Mouse (Mus musculus) T-helper 17 cell (primary cell): ENCODE measurements at regions not wholly inside any gene's neighbourhood (a gene's known extent, or its start where the extent isn't known, plus 50 kb on each side); places are given as distances from the start of the nearest gene placed in this dataset.

Experiments
- in situ Hi-C, 2 experiments: fragments of 300-600 bp; cut with MboI, MseI; formaldehyde crosslinking; loops; 1 replicate in 1 of 2; 2 replicates in 1 of 2; pipeline ENCODE4 v1.15.1; 2025; ENCODE audit warnings: high pct_unique_total_duplicates in 2 of 2

- in situ Hi-C loops: loop anchor here in 1 of 2 experiments (10.0 kb wide), 2 partner anchors 214 to 354 kb away; no protein-coding TSS in a partner anchor
Measured at GRCm38 (mm10) chr5:105358902-105359301, 56.7 kb upstream of the Lrrc8b start.

- in situ Hi-C loops: loop anchor here in 1 of 2 experiments (10.0 kb wide), 2 partner anchors 212 to 352 kb away; no protein-coding TSS in a partner anchor
Measured at GRCm38 (mm10) chr5:105356393-105356792, 59.2 kb upstream of the Lrrc8b start.

GRCm38 (mm10) chr5:105354041-105354440 lies 60.5 kb upstream of the Gbp6 start:
- in situ Hi-C loops: loop anchor here in 1 of 2 experiments (10.0 kb wide), 2 partner anchors 209 to 349 kb away; no protein-coding TSS in a partner anchor

- in situ Hi-C loops: loop anchor here in 1 of 2 experiments (25.0 kb wide), 1 partner anchor 1134 kb away; the partner anchor contains the start of gene Dmp1
Measured at GRCm38 (mm10) chr5:105346463-105346862, 53.0 kb upstream of the Gbp6 start.

- in situ Hi-C loops: loop anchor here in 1 of 2 experiments (25.0 kb wide), 1 partner anchor 1134 kb away; the partner anchor contains the start of gene Dmp1
Measured at GRCm38 (mm10) chr5:105345953-105346352, 52.5 kb upstream of the Gbp6 start.

GRCm38 (mm10) chr5:105344808-105345732 lies 51.6 kb upstream of the Gbp6 start:
- in situ Hi-C loops: loop anchor here in 1 of 2 experiments (25.0 kb wide), 1 partner anchor 1133 kb away; the partner anchor contains the start of gene Dmp1

- in situ Hi-C loops: loop anchor here in 1 of 2 experiments (25.0 kb wide), 1 partner anchor 1132 kb away; the partner anchor contains the start of gene Dmp1
Measured at GRCm38 (mm10) chr5:105343816-105344215, 50.3 kb upstream of the Gbp6 start.
